In genomic region chr1:128548220-128548998, GRCm38 (mm10) we compare ENCODE assay signal across 21 mouse cellular contexts. TPM values are rescaled to one million over a fixed set of nuclear protein-coding genes. Genes with fewer than 3 reads are reported as not detected.
DNase-seq lines count a peak whose midpoint lies in the region; ATAC-seq and TF ChIP-seq lines count a peak whose summit lies in the region.
"Had no signal": no experiment of that assay in that cellular context is flagged by ENCODE, and none has a peak within 500 bp of the region (broad histone marks: within the 10 kb centered on the region; RNA-seq: fewer than 3 reads in every experiment).

No protein-coding gene starts in this region.

- peaks cover 25% of the 10 kb centered on the region for H3K4me1 ChIP-seq in thymus, adult 2 months (replicated peaks; ENCODE audit: control insufficient read depth, insufficient read depth, low read length)
- peaks cover 14 to 28% of the 10 kb centered on the region in 2 experiments for H3K4me1 ChIP-seq in CH12.LX (ENCODE audit: control insufficient read depth in 1 of 2, insufficient read depth in 2 of 2)
- no peaks in the 10 kb centered on the region for H3K4me1 ChIP-seq in midbrain, postnatal 0 days (ENCODE audit: insufficient read depth, low read length)

- 34% methylated on average over 5 of the region's 5 CpGs for WGBS in thymus, adult 2 months
- WGBS in midbrain, postnatal 0 days = 92% methylated on average over 5 of the region's 5 CpGs

- peak; percentile 0 for TF ChIP-seq RAD21 in CH12.LX (IDR thresholded peaks at IDR 0.05; ENCODE audit: low read depth, low read length)

- H3K36me3 ChIP-seq in thymus, adult 2 months (ENCODE audit: control insufficient read depth, insufficient read depth, low read length) = no peaks in the 10 kb centered on the region
- H3K36me3 ChIP-seq in CH12.LX (replicated peaks in 1 of 2; ENCODE audit: control insufficient read depth in 1 of 2, insufficient read depth in 1 of 2, low read length in 1 of 2) = no peaks in the 10 kb centered on the region
- H3K36me3 ChIP-seq in splenic B cell, adult 2 months (ENCODE audit: control insufficient read depth, insufficient read depth, low read length, poor library complexity, severe bottlenecking) = no peaks in the 10 kb centered on the region
- H3K36me3 ChIP-seq in midbrain, postnatal 0 days (ENCODE audit: insufficient read depth, low read length) = no peaks in the 10 kb centered on the region
- H3K36me3 ChIP-seq: G1E; heart, embryonic 10.5 days; midbrain, embryonic 15.5 days had no signal

- dilution Hi-C loops in CH12.LX (cut with MboI; ENCODE audit: extremely low pct_ligation_motif_present, extremely low pct_unique_long_range_greater_than_20kb, low sequenced_read_pairs) = no loop called here

- H3K27me3 ChIP-seq in thymus, adult 2 months (ENCODE audit: control insufficient read depth, insufficient read depth, low read length) = no peaks in the 10 kb centered on the region
- H3K27me3 ChIP-seq in CH12.LX (replicated peaks) = no peaks in the 10 kb centered on the region
- H3K27me3 ChIP-seq in splenic B cell, adult 2 months (ENCODE audit: control insufficient read depth, insufficient read depth, low read length, poor library complexity, severe bottlenecking) = no peaks in the 10 kb centered on the region
- H3K27me3 ChIP-seq in midbrain, postnatal 0 days (ENCODE audit: insufficient read depth, low read length) = no peaks in the 10 kb centered on the region
- H3K27me3 ChIP-seq: midbrain, embryonic 15.5 days had no signal

- no peak for TF ChIP-seq CTCF in thymus, adult 2 months (IDR thresholded peaks at IDR 0.05; ENCODE audit: borderline replicate concordance, control insufficient read depth, extremely low read depth, insufficient read depth, low read length, poor library complexity)
- TF ChIP-seq CTCF in CH12.LX (conservative IDR thresholded peaks at IDR 0.05 in 1 of 2, IDR thresholded peaks at IDR 0.05 in 1 of 2; ENCODE audit: low read depth in 2 of 2, low read length in 2 of 2) = no peak
- no peak for TF ChIP-seq CTCF in midbrain, postnatal 0 days (IDR thresholded peaks at IDR 0.05)

- H3K79me2 ChIP-seq in CH12.LX (replicated peaks; ENCODE audit: control insufficient read depth, extremely low read depth, insufficient read depth, poor library complexity, severe bottlenecking) = no peaks in the 10 kb centered on the region

- H3K9ac ChIP-seq in CH12.LX (ENCODE audit: insufficient read depth, low read depth) = peak overlapping the region; percentile 77; the same call in 1 of the 2 replicates
- H3K9ac ChIP-seq in midbrain, postnatal 0 days (replicated peaks; ENCODE audit: low read length, poor library complexity, severe bottlenecking) = no peak overlapping the region
- H3K9ac ChIP-seq: midbrain, embryonic 15.5 days had no signal

- in situ Hi-C loops in CH12.LX (cut with MboI; ENCODE audit: low pct_ligation_motif_present, low pct_unique_long_range_greater_than_20kb, low sequenced_read_pairs) = no loop called here

- peaks cover 4% of the 10 kb centered on the region for H3K9me3 ChIP-seq in CH12.LX (replicated peaks; ENCODE audit: low read length)
- no peaks in the 10 kb centered on the region for H3K9me3 ChIP-seq in midbrain, postnatal 0 days (ENCODE audit: low read length)
- H3K9me3 ChIP-seq: G1E; heart, embryonic 10.5 days; midbrain, embryonic 15.5 days had no signal

- peak; percentile 27 for DNase-seq in thymus, postnatal 0 days (ENCODE audit: low spot score)
- DNase-seq in thymus, adult 2 months = no peak
- peak; percentile 86 for DNase-seq in CH12.LX (ENCODE audit: extremely low read depth)
- peak; percentile 71 for DNase-seq in splenic B cell, adult 2 months (ENCODE audit: low read depth, low spot score)
- no peak for DNase-seq in midbrain, postnatal 0 days (ENCODE audit: low spot score)
- DNase-seq: adrenal gland, adult 8-10 months; cerebellum, adult 9-10 months; embryo, embryonic 11 days; gastrocnemius, adult 2 months; heart, postnatal 36 days; kidney, adult 8-10 months; lung, postnatal 10 days; right cerebral cortex, adult 18-20 months had no signal

- TF ChIP-seq EP300 in CH12.LX (IDR thresholded peaks at IDR 0.05; ENCODE audit: low read length) = peak; percentile 95

- no peak overlapping the region for H3K27ac ChIP-seq in thymus, adult 2 months (ENCODE audit: control insufficient read depth, insufficient read depth, low read length)
- peak overlapping the region; percentile 96 for H3K27ac ChIP-seq in CH12.LX (ENCODE audit: insufficient read depth, low read depth)
- no peak overlapping the region for H3K27ac ChIP-seq in midbrain, postnatal 0 days (ENCODE audit: low read depth, low read length)
- H3K27ac ChIP-seq: gastrocnemius, adult 2 months; heart, embryonic 10.5 days; hindbrain, postnatal 0 days; midbrain, embryonic 15.5 days had no signal

- ATAC-seq in inflammation-experienced regulatory T-cells, adult 6 months = peak; percentile 96
- ATAC-seq in midbrain, postnatal 0 days (ENCODE audit: low FRiP score) = no peak
- ATAC-seq in erythroid progenitor cell, adult 5-6 weeks (replicated peaks; ENCODE audit: low FRiP score, poor library complexity, severe bottlenecking) = no peak
- ATAC-seq: forebrain, embryonic 16.5 days; hindbrain, postnatal 0 days; midbrain, embryonic 15.5 days had no signal

- no peak overlapping the region for H3K4me3 ChIP-seq in thymus, adult 2 months (ENCODE audit: control insufficient read depth, insufficient read depth, low read length)
- no peak overlapping the region for H3K4me3 ChIP-seq in CH12.LX (replicated peaks in 1 of 3; ENCODE audit: low read depth in 2 of 3, low read length in 2 of 3, poor library complexity in 1 of 3)
- H3K4me3 ChIP-seq in midbrain, postnatal 0 days (ENCODE audit: low read depth, low read length) = no peak overlapping the region
- H3K4me3 ChIP-seq: gastrocnemius, adult 2 months; heart, embryonic 10.5 days; midbrain, embryonic 15.5 days had no signal

- H3K4me2 ChIP-seq in CH12.LX (ENCODE audit: insufficient read depth, low read depth, poor library complexity, severe bottlenecking) = peak overlapping the region; percentile 30; the same call in 1 of the 2 replicates
- no peak overlapping the region for H3K4me2 ChIP-seq in midbrain, postnatal 0 days (ENCODE audit: low read depth, low read length, poor library complexity, severe bottlenecking)
- H3K4me2 ChIP-seq: liver, embryonic 11.5 days; midbrain, embryonic 15.5 days had no signal

- no peak for TF ChIP-seq POLR2A in thymus, adult 2 months (IDR thresholded peaks at IDR 0.05; ENCODE audit: control insufficient read depth, extremely low read depth, insufficient read depth, low read length, poor library complexity)
- peak; percentile 32; the same call in 1 of the 2 replicates for TF ChIP-seq POLR2A in CH12.LX (IDR thresholded peaks at IDR 0.05; ENCODE audit: low read depth, low read length)

TF ChIP-seq in CH12.LX, 34 proteins besides CTCF, POLR2A, EP300 and RAD21 (continues in another document):
- TF ChIP-seq CHD1 (IDR thresholded peaks at IDR 0.05; ENCODE audit: low read depth, low read length) = peak; percentile 81; the same call in 1 of the 2 replicates
- peak; percentile 80 for TF ChIP-seq SIN3A (IDR thresholded peaks at IDR 0.05; ENCODE audit: low read length)
- TF ChIP-seq RCOR1 (conservative IDR thresholded peaks at IDR 0.05; ENCODE audit: low read depth, low read length) = peak; percentile 93; the same call in 1 of the 2 replicates
- TF ChIP-seq MYC (IDR thresholded peaks at IDR 0.05; ENCODE audit: low read depth, low read length) = peak; percentile 35; the same call in 1 of the 2 replicates
- peak; percentile 93 for TF ChIP-seq JUN (IDR thresholded peaks at IDR 0.05; ENCODE audit: insufficient read depth, low read depth, low read length)
- TF ChIP-seq MAZ (IDR thresholded peaks at IDR 0.05; ENCODE audit: low read depth, low read length) = peak; percentile 52
- TF ChIP-seq JUND (conservative IDR thresholded peaks at IDR 0.05; ENCODE audit: low read depth, low read length) = peak; percentile 91
- TF ChIP-seq ZMIZ1 (IDR thresholded peaks at IDR 0.05; ENCODE audit: low read depth, low read length) = no peak
- no peak for TF ChIP-seq PAX5 (IDR thresholded peaks at IDR 0.05; ENCODE audit: low read length)
- no peak for TF ChIP-seq POLR2AphosphoS2 (IDR thresholded peaks at IDR 0.05; ENCODE audit: low read depth, low read length)
- TF ChIP-seq MAFK (IDR thresholded peaks at IDR 0.05; ENCODE audit: insufficient replicate concordance, low read length) = peak; percentile 86
- no peak for TF ChIP-seq ELF1 (IDR thresholded peaks at IDR 0.05; ENCODE audit: low read depth, low read length)
- TF ChIP-seq KAT2A (IDR thresholded peaks at IDR 0.05; ENCODE audit: insufficient replicate concordance, low read length) = 0 out of 2 replicates have a peak, but pooled peaks have one; percentile 26
- TF ChIP-seq NELFE (IDR thresholded peaks at IDR 0.05; ENCODE audit: low read depth, low read length) = no peak
- peak; percentile 84 for TF ChIP-seq BHLHE40 (IDR thresholded peaks at IDR 0.05; ENCODE audit: low read depth, low read length)
- TF ChIP-seq MEF2A (IDR thresholded peaks at IDR 0.05; ENCODE audit: borderline replicate concordance, low read depth, low read length) = peak; percentile 83
- TF ChIP-seq GABPA (IDR thresholded peaks at IDR 0.05; ENCODE audit: insufficient replicate concordance, low read depth, low read length) = no peak
- TF ChIP-seq CHD2 (IDR thresholded peaks at IDR 0.05; ENCODE audit: low read length) = peak; percentile 74
- no peak; the same call in 1 of the 2 replicates for TF ChIP-seq SMC3 (IDR thresholded peaks at IDR 0.05; ENCODE audit: low read depth, low read length)
- TF ChIP-seq ZC3H11A (IDR thresholded peaks at IDR 0.05; ENCODE audit: low read depth, low read length) = no peak
- TF ChIP-seq TBP (conservative IDR thresholded peaks at IDR 0.05; ENCODE audit: low read depth, low read length) = 0 out of 2 replicates have a peak, but pooled peaks have one; percentile 48
- peak; percentile 52 for TF ChIP-seq MAX (IDR thresholded peaks at IDR 0.05; ENCODE audit: low read length)
- TF ChIP-seq NRF1 (IDR thresholded peaks at IDR 0.05; ENCODE audit: low read depth, low read length) = no peak

RNA-seq across cellular contexts. Expression of gene Cxcr4, which starts 43.7 kb away (rescaled TPM):
- polyA plus RNA-seq in thymus, postnatal 0 days (2015; fragmentation: Nextera tagmentation; extraction: Ambion mirVana) = 47.1 and 49.8 TPM in 2 replicates
- polyA plus RNA-seq in thymus, adult 2 months (2012; rRNA removed) = 1,143 and 1,279 TPM in 2 replicates
- total RNA-seq in CH12.LX (2012; rRNA removed) = 156 and 169 TPM in 2 replicates
- 86.6 and 102 TPM in 2 replicates for total RNA-seq in CH12.LX (2014; rRNA removed)
- 80.3 and 80.6 TPM in 2 replicates for polyA plus RNA-seq in CH12.LX (2012; ENCODE audit: insufficient read length, low read depth)
- polyA plus RNA-seq in inflammation-experienced regulatory T-cells, adult 6 months (2017; shearing (Covaris generic)) = 10 to 100 TPM; 11.6 to 15.8 (median 15.7) TPM
- 19.3 and 28.5 TPM in 2 replicates for total RNA-seq in midbrain, postnatal 0 days (2014; rRNA removed)
- polyA plus RNA-seq in midbrain, postnatal 0 days (2015; fragmentation: Nextera tagmentation; extraction: Ambion mirVana) = 1.5 and 1.7 TPM in 2 replicates
- total RNA-seq in erythroid progenitor cell, adult 5-6 weeks (2015; ENCODE audit: low replicate concordance) = 390 and 435 TPM in 2 replicates
- total RNA-seq in erythroid progenitor cell, adult 5-6 weeks (2017; ENCODE audit: low replicate concordance) = 236 and 385 TPM in 2 replicates
- polyA plus RNA-seq: G1E had no signal

Comparison
In these comparisons a context has a peak if more than half of its experiments do, and no peak if none do; other contexts are left out.
1. DNase-seq: peak in thymus, postnatal 0 days (single experiment), CH12.LX (single experiment) and splenic B cell, adult 2 months (single experiment); none in thymus, adult 2 months (single experiment) and midbrain, postnatal 0 days (single experiment).
2. RNA of gene Cxcr4, which starts 43.7 kb away (polyA plus RNA-seq): 1,143 to 1,279 TPM in thymus, adult 2 months; 80.3 to 80.6 TPM in CH12.LX, 47.1 to 49.8 TPM in thymus, postnatal 0 days, 11.6 to 15.8 TPM in inflammation-experienced regulatory T-cells, adult 6 months and 1.5 to 1.7 TPM in midbrain, postnatal 0 days; every median in the first group is over 10 times any median in the second.